Mouse (Mus musculus) MEL (cell line): ENCODE results near the gene Cops4. TPM values are rescaled to one million over a fixed set of nuclear protein-coding genes. Genes with fewer than 3 reads are reported as not detected.

Experiments
- DNase-seq: peaks from one replicate; pipeline ENCODE4 v3.0.0; 2011; ENCODE audit warnings: low read depth, low spot score
- H3K27ac ChIP-seq: 2 replicates; pipeline ENCODE4 v1.5.1; 2012; ENCODE audit warnings: low read depth, mild to moderate bottlenecking, control low read depth, low read length, moderate library complexity; ENCODE audit not compliant: control insufficient read depth
- H3K27me3 ChIP-seq, 2 experiments: fragments of 150-350 bp in 1 of 2; sonication (generic) in 1 of 2; 2 replicates each; pipeline ENCODE4 v1.6.1; 2012; ENCODE audit warnings: low read length in 2 of 2, mild to moderate bottlenecking in 2 of 2, improper control_type of control experiment in 1 of 2, moderate library complexity in 1 of 2; ENCODE audit not compliant: insufficient read depth in 2 of 2, control insufficient read depth in 1 of 2
- H3K36me3 ChIP-seq, 2 experiments: 2 replicates each; pipeline ENCODE4 v1.6.1; 2012 to 2014; ENCODE audit warnings: low read length in 2 of 2, improper control_type of control experiment in 1 of 2, inconsistent platforms in 1 of 2, mild to moderate bottlenecking in 1 of 2; ENCODE audit not compliant: insufficient read depth in 2 of 2, control insufficient read depth in 1 of 2
- H3K4me1 ChIP-seq, 2 experiments: fragments of 150-350 bp in 1 of 2; sonication (generic) in 1 of 2; 2 replicates each; pipeline ENCODE4 v1.6.1; 2012; ENCODE audit warnings: low read length in 2 of 2, improper control_type of control experiment in 1 of 2, mild to moderate bottlenecking in 1 of 2; ENCODE audit not compliant: insufficient read depth in 2 of 2, control insufficient read depth in 1 of 2
- H3K4me3 ChIP-seq, 2 experiments: fragments of 150-350 bp in 1 of 2; sonication (generic) in 1 of 2; 2 replicates each; pipeline ENCODE4 v1.5.1; 2012; ENCODE audit warnings: low read depth in 2 of 2, low read length in 2 of 2, mild to moderate bottlenecking in 2 of 2, moderate library complexity in 2 of 2, control low read depth in 1 of 2, improper control_type of control experiment in 1 of 2; ENCODE audit not compliant: control insufficient read depth in 1 of 2, insufficient read depth in 1 of 2
- H3K79me2 ChIP-seq: 2 replicates; pipeline ENCODE4 v1.6.1; 2012; ENCODE audit warnings: mild to moderate bottlenecking, low read length, moderate library complexity; ENCODE audit not compliant: control insufficient read depth, poor library complexity, insufficient read depth
- H3K9ac ChIP-seq: 2 replicates; pipeline ENCODE4 v1.6.1; 2012; ENCODE audit warnings: low read depth, mild to moderate bottlenecking, control low read depth, low read length, moderate library complexity; ENCODE audit not compliant: control insufficient read depth, poor library complexity, severe bottlenecking
- H3K9me3 ChIP-seq: fragments of 150-350 bp; sonication (generic); replicated peaks from 2 replicates; pipeline ENCODE4 v1.6.1; 2012; ENCODE audit warnings: mild to moderate bottlenecking, low read length, improper control_type of control experiment, moderate library complexity; ENCODE audit not compliant: insufficient read depth
- CHD1 ChIP-seq: IDR thresholded peaks from 2 replicates; pipeline ENCODE4 v1.6.1; 2012; ENCODE audit warnings: low read depth, mild to moderate bottlenecking, inconsistent platforms, low read length, improper control_type of control experiment
- E2F4 ChIP-seq: IDR thresholded peaks from 2 replicates; pipeline ENCODE4 v1.6.1; 2011; ENCODE audit warnings: low read depth, low read length, improper control_type of control experiment, borderline replicate concordance
- EP300 ChIP-seq, 2 experiments: IDR thresholded peaks; 2 replicates each; pipeline ENCODE4 v1.6.1; 2011; ENCODE audit warnings: improper control_type of control experiment in 2 of 2, low read length in 2 of 2, low read depth in 1 of 2, mild to moderate bottlenecking in 1 of 2
- ETS1 ChIP-seq: IDR thresholded peaks from 2 replicates; pipeline ENCODE4 v1.6.1; 2012; ENCODE audit warnings: low read depth, mild to moderate bottlenecking, inconsistent platforms, low read length, improper control_type of control experiment, moderate library complexity
- GATA1 ChIP-seq: IDR thresholded peaks from 2 replicates; pipeline ENCODE4 v1.6.1; 2011; ENCODE audit warnings: low read depth, low read length, improper control_type of control experiment
- JUND ChIP-seq: IDR thresholded peaks from 2 replicates; pipeline ENCODE4 v1.6.1; 2011; ENCODE audit warnings: low read depth, mild to moderate bottlenecking, improper control_type of control experiment, low read length
- MAFK ChIP-seq: IDR thresholded peaks from 2 replicates; pipeline ENCODE4 v1.6.1; 2011; ENCODE audit warnings: low read depth, mild to moderate bottlenecking, low read length, improper control_type of control experiment, borderline replicate concordance
- MAX ChIP-seq: IDR thresholded peaks from 2 replicates; pipeline ENCODE4 v1.6.1; 2011; ENCODE audit warnings: low read length, improper control_type of control experiment
- MAZ ChIP-seq: IDR thresholded peaks from 2 replicates; pipeline ENCODE4 v1.6.1; 2012; ENCODE audit warnings: low read depth, mild to moderate bottlenecking, inconsistent platforms, low read length, improper control_type of control experiment
- MYB ChIP-seq: IDR thresholded peaks from 2 replicates; pipeline ENCODE4 v1.6.1; 2011; ENCODE audit warnings: mild to moderate bottlenecking, low read depth, low read length, improper control_type of control experiment
- NELFE ChIP-seq: IDR thresholded peaks from 2 replicates; pipeline ENCODE4 v1.6.1; 2011; ENCODE audit warnings: low read depth, low read length, improper control_type of control experiment
- POLR2A ChIP-seq, 2 experiments: IDR thresholded peaks; 2 replicates each; pipeline ENCODE4 v1.6.1; 2011 to 2012; ENCODE audit warnings: low read length in 2 of 2, mild to moderate bottlenecking in 2 of 2, control low read depth in 1 of 2, improper control_type of control experiment in 1 of 2, low read depth in 1 of 2, moderate library complexity in 1 of 2; ENCODE audit not compliant: control insufficient read depth in 1 of 2, insufficient read depth in 1 of 2, poor library complexity in 1 of 2
- POLR2AphosphoS2 ChIP-seq: IDR thresholded peaks from 2 replicates; pipeline ENCODE4 v1.6.1; 2011; ENCODE audit warnings: low read length, improper control_type of control experiment
- RAD21 ChIP-seq: IDR thresholded peaks from 2 replicates; pipeline ENCODE4 v1.6.1; 2011; ENCODE audit warnings: mild to moderate bottlenecking, low read depth, low read length, improper control_type of control experiment
- RCOR1 ChIP-seq: IDR thresholded peaks from 2 replicates; pipeline ENCODE4 v1.6.1; 2012; ENCODE audit warnings: low read depth, mild to moderate bottlenecking, inconsistent platforms, low read length, improper control_type of control experiment
- SIN3A ChIP-seq: IDR thresholded peaks from 2 replicates; pipeline ENCODE4 v1.6.1; 2012; ENCODE audit warnings: low read length, improper control_type of control experiment, inconsistent platforms
- SMC3 ChIP-seq: IDR thresholded peaks from 2 replicates; pipeline ENCODE4 v1.6.1; 2011; ENCODE audit warnings: low read depth, low read length, improper control_type of control experiment
- TBP ChIP-seq: IDR thresholded peaks from 2 replicates; pipeline ENCODE4 v1.8.0; 2011; ENCODE audit warnings: low read depth, low read length, improper control_type of control experiment
- TCF12 ChIP-seq: IDR thresholded peaks from 2 replicates; pipeline ENCODE4 v1.6.1; 2014; ENCODE audit warnings: low read depth, mild to moderate bottlenecking, inconsistent platforms, low read length, improper control_type of control experiment, moderate library complexity
- UBTF ChIP-seq: IDR thresholded peaks from 2 replicates; pipeline ENCODE4 v1.6.1; 2012; ENCODE audit warnings: low read depth, mild to moderate bottlenecking, inconsistent platforms, low read length, improper control_type of control experiment, moderate library complexity, borderline replicate concordance; ENCODE audit not compliant: insufficient read depth
- USF1 ChIP-seq: IDR thresholded peaks from 2 replicates; pipeline ENCODE4 v1.6.1; 2014; ENCODE audit warnings: low read depth, mild to moderate bottlenecking, inconsistent platforms, low read length, improper control_type of control experiment, moderate library complexity
- ZMIZ1 ChIP-seq: IDR thresholded peaks from 2 replicates; pipeline ENCODE4 v1.6.1; 2012; ENCODE audit warnings: low read depth, mild to moderate bottlenecking, inconsistent platforms, low read length, improper control_type of control experiment, moderate library complexity
- polyA plus RNA-seq, 2 experiments: library from polyadenylated mRNA; stranded (reverse) in 1 of 2; unstranded in 1 of 2; fragments of >175 nt in 1 of 2; fragments of >200 nt in 1 of 2; gene quantifications; 2 replicates each; pipeline versions ENCODE4 v1.2.1 to v1.2.4; 2012; ENCODE audit warnings: low replicate concordance in 2 of 2, low read depth in 1 of 2; ENCODE audit not compliant: insufficient read length in 2 of 2, insufficient read depth in 1 of 2, missing spikeins in 1 of 2
- total RNA-seq: library from RNA; depleted of rRNA; stranded (reverse); fragments of 300-350 nt; gene quantifications from 2 replicates; pipeline ENCODE4 v1.2.3, GENCODE M21; 2012

Gene Cops4
- total and polyA plus RNA-seq, 3 experiments, result 112 to 626 (median 142) TPM

GRCm38 (mm10) chr5:100551952-100552351 lies 33.8 kb downstream of the Cops4 start:
- Histone ChIP-seq H3K4me3 (no peak overlapping the region), H3K36me3 (peaks cover 4 to 15% of the 10 kb centered on the region in 2 experiments), H3K9ac (no peak overlapping the region), H3K27ac (no peak overlapping the region), H3K27me3 (no peaks in the 10 kb centered on the region), H3K9me3 (no peaks in the 10 kb centered on the region), H3K4me1 (peaks cover 3 to 13% of the 10 kb centered on the region in 2 experiments; a peak in 3 of 4 replicates), H3K79me2 (no peaks in the 10 kb centered on the region)
- DNase-seq, result peak; percentile 49
- TF ChIP-seq EP300 (IDR thresholded peaks at IDR 0.05; ENCODE audit: low read depth in 1 of 2, low read length in 2 of 2) (peak; percentile 65 to 74), E2F4 (no peak), SIN3A (peak; percentile 51; the same call in 1 of the 2 replicates), POLR2A (IDR thresholded peaks at IDR 0.05; ENCODE audit: control insufficient read depth in 1 of 2, insufficient read depth in 1 of 2, low read depth in 1 of 2, low read length in 2 of 2, poor library complexity in 1 of 2) (no peak), SMC3 (no peak), JUND (no peak), MAZ (no peak), RCOR1 (0 out of 2 replicates have a peak, but pooled peaks have one; percentile 34), POLR2AphosphoS2 (no peak), USF1 (no peak), CHD1 (no peak), ZMIZ1 (no peak), GATA1 (peak; percentile 86), TCF12 (0 out of 2 replicates have a peak, but pooled peaks have one; percentile 48), TBP (no peak), MYB (no peak), MAFK (no peak), UBTF (no peak), ETS1 (peak; percentile 86)

DNA sequence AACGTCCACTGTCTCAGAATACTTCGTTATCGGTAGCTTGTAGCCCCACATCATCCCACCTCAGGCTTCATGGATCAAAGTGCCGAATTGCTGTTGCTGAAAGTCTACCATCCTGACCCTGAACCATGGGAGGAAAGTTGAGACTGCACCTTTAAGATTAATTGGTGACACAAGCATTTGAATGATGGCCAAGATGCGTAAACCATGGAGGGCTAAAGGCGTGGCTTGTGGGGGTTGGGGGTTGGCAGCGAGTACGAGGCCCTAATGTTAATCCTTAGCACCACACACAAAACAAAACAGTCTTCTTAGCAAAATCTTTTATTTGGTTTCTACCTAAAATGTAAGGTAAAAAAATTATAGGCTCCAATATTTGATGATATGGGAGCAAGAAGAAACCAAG lies 35.3 kb downstream of the Cops4 start:
- Histone ChIP-seq H3K9ac (no peak overlapping the region), H3K9me3 (no peaks in the 10 kb centered on the region)

More for the DNA sequence above, 35.3 kb downstream of the Cops4 start:
- Histone ChIP-seq H3K27me3 (no peaks in the 10 kb centered on the region), H3K4me3 (no peak overlapping the region), H3K27ac (no peak overlapping the region)
- peak; percentile 61 for DNase-seq
- TF ChIP-seq EP300 (IDR thresholded peaks at IDR 0.05; ENCODE audit: low read depth in 1 of 2, low read length in 2 of 2) (no peak), JUND (no peak), MAX (no peak), NELFE (no peak), ETS1 (peak; percentile 49; the same call in 1 of the 2 replicates), RAD21 (no peak)
- TF ChIP-seq, all 39 proteins: peak for 1
- no peaks in the 10 kb centered on the region for H3K79me2 ChIP-seq
- H3K36me3 ChIP-seq, result peaks cover 0 to 25% of the 10 kb centered on the region in 2 experiments; a peak in 3 of 4 replicates
- H3K4me1 ChIP-seq, result peaks cover 5 to 21% of the 10 kb centered on the region in 2 experiments; a peak in 3 of 4 replicates
